Mouse (Mus musculus): ENCODE results near the gene Pced1b.
"Not testable (repeated sequence)": the region's sequence is repeated elsewhere in the genome, so short reads cannot be mapped to it uniquely, and the experiment has no call there.

The Pced1b gene

DNA sequence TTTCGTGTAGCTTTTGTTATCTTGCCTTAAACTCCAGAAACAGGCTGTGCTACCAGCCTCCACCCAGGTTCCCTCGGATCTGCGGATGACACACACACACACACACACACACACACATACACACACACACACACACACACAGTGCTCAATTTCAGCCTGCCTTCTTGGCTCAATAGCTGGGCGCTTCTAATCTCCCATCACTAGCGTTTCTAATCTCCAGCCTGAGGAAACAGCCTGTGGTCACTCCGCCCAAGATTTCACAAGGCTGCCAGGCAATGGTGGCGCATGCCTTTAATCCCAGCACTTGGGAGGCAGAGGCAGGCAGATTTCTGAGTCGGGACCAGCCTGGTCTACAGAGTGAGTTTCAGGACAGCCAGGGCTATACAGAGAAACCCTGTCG lies 98.2 kb downstream of the Pced1b start:
- DNase-seq, result no peak

DNA sequence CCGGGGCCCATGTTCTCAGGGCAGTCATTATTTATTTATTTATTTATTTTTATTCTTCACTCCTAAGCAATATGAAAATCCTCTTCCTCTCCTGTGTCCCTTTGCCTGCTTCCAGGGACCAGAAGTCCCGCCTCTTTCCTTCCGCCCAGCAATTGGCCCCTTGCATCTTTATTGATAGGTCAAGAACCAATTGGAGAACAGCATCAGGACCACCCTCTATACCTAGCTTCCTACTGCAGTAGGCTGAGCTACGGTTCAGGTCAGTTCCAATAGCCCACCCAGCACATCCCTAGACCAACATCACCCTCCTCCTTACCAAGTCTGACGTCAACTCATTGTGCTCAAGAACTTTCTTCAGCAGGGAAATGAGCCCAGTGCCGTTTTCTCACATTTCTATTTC lies 99.0 kb downstream of the Pced1b start:
- no peak for DNase-seq

DNA sequence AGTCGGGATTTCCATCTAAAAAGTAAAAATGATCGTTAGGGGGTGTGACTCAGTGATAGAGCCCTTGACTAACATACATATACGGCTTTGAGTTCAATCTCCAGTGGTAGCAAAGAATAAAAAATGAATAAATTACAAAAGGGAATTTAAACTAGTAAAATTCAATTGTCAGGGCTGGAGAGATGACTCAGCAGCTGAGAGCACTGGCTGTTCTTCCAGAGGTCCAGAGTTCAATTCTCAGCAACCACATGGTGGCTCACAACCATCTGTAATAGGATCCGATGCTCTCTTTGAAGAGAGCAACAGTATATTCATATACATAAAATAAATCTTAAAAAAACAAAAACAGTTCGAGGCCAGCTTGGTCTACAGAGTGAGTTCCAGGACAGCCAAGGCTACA lies 99.5 kb downstream of the Pced1b start:
- no peak for DNase-seq

DNA sequence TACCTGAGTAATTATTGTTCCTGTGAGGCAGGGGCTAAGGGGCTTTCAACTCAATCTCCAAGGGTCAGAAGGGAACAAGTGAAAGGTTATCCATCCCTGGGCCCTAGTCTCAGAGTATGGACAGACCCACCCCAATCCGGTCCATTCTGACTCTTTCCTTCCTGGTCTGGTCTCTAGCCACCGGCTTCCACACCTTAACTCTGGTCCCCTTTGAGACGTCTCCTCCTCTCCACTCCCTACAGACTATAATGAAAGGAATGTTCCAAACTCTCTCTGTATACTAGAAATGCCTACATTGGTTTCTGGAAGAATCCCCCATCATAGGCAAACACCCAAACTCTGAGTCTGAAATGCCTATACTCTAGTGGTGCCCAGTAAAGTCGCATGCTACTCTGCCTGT lies 100.0 kb downstream of the Pced1b start:
- no peak for DNase-seq

DNA sequence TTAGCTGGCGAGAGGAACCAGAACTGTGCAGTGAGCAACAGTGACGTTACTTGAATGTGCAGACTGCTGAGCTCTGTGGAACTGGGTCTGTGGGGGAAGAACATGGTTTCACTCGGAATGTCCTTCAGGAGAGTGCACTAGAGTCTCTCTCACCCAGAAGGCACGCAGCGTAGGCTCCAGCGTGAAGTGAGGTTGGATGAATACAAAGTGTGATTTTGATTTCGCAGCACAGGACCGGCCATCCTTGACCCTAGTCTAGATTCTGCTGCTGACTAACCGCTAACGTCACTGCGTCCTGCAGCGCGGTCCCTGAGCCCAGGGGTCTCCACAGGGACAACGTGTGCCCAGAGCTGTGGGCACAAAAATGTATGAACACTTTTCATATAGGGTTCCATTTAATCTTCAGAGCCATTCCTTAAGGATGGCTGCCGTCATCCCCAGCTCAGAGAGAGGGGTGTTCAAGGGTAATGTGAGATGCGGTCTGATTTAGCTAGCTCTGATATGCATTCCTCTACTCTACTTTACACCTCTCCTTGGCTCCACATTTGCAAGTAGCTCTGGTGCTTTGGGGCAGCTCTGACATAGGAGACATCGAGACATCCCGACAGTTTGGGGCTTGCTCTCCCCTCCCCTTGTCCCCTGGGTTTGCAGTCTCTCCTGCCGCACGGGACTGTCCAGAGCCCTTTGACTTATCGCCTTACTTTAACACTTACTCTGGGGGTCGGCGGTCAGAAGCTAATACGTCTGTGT lies 101.8 kb downstream of the Pced1b start:
- DNase-seq, result no peak

DNA sequence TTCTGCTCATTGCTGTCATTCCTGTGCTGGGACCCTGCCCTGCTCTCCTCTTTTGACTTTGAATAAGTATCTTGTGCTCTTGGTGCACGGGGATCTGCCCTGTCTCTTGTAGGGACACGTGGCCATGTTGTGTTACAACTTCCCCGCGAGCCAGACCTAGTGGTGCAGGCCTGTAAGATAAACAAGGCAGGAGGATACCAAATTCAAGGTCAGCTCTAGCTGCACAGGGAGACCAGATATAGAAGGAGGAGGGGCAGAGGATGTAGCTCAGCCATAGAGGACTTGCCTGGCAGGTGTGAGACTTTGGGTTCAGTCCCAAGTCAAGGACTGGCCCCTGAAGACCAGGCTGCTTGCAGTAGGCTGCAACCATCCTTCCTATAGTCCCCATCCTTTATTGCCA lies 103.6 kb downstream of the Pced1b start:
- no peak for DNase-seq

DNA sequence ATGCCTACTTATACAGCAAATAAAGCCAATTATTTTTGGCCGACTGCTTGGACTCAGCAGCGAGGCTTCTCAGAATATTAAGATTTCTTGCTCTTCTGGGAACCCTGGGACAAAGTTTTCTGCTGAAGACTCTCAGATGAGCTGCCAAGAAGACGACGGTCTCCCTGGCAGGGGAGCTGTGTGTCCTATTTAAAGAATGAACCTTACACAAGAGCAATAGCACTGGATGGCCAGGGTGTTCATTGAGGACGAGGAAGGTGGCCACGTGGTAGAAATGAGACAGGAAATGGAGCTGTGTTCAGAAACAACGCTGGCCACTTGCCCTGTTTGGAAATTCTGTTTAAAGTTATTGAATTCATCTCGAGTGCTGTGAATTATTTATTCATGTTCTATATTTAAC lies 104.1 kb downstream of the Pced1b start:
- DNase-seq, result no peak

DNA sequence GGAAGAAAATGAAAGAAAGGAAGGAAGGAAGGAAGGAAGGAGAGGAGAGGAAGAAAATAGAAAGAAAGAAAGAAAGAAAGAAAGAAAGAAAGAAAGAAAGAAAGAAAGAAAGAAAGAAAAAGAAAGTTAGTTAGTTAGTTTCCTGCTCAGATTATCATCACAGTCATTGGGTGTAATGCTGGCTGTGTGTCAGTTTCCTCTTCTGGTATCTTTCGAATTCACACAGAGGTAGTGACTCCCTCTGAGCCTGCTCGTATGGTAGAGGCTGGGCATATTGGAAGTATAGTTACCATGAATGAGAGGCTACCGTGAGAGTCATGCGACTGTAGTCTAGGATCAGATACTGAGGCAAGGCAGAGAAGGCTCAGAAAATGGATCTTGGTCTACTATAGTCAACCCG lies 104.8 kb downstream of the Pced1b start:
- no peak for DNase-seq

DNA sequence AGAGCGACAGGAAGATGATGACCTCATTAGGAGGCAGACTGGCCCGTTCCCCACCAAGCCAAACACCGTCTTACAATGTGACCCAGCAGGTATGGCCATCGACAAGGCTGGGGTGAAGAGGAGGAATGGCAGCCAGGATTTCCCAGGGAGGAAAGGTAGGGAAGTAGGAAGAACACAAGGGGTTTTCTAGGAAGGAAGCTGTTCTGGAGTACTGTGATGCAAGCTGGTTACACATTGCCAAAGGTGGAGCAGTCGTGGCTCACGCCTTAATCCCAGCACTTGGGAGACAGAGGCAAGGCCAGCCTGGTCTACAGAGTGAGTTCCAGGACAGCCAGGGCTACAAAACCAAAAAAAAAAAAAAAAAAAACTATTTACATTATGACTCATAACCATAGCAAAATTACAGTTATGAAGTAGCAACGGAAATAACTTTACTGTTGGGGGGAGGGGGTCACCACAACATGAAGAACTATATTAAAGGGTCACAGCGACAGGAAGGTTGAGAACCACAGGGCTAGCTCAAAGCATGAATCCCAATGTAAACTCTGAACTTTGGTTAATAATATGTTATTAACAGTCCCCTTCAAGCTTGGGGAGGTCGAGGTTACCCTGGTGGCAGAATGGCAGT lies 108.9 kb downstream of the Pced1b start:
- no peak for DNase-seq

DNA sequence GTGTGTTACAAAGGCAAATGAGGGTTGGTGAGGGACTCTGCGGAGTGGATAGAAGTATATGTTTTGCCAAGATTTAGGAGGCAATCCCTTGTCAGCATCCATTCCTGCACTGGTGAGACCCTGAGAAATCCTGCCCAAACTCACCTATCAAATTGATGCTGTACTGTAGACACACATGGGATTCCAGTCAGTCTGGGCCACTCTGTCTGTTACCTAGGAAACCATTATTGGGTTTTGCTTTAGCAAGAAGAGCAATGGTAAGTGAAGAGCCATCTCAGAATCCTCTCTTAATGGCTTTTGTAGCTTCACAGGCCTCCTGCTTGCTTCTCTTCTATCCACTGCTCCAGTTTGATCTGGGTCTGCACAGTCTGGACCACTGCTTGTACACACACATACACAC lies 110.1 kb downstream of the Pced1b start:
- DNase-seq, result no peak

DNA sequence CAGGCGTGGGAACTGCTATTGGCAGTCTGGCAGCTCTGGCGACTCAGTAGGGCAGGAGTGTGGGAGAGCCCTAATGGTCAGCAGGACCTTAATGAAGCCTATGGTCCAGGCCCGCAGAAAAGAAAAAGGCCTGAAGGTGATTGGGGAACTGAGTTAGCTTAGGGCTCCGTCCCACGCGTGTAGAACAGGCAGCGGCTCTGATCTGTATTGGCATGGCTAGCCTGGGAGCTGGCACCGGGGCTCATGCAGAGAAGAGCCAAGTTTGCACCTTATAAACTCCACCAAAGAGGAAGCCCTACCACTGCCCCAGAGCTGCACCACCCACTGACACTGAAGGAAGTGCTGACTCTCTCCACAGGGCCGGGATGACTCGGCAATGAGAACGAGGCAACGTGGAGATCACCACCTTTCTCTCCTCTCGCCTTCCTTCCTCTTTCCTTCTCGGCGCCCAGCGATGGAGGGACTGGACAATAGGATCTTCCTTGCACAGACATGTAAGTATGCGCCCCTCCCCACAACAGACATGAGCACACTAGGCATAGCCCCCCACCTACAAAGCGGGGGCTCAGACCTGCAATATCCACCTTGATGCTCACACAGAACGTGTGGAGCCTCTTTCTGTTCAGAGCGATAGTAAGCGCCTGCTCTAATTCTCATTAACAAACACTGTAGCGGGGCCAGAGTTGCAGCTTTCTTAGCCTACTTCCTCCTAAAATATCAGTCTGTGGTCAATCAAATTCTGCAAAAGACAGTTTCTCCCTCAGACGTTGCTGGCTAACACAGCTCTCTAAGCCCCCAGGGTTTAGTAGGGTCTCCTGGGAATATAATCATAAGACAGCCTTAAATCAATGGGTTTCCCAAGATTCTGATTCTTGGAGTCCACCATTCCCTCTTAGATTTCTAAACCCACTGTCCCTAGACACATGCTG lies 114.2 kb downstream of the Pced1b start:
- DNase-seq, result no peak

DNA sequence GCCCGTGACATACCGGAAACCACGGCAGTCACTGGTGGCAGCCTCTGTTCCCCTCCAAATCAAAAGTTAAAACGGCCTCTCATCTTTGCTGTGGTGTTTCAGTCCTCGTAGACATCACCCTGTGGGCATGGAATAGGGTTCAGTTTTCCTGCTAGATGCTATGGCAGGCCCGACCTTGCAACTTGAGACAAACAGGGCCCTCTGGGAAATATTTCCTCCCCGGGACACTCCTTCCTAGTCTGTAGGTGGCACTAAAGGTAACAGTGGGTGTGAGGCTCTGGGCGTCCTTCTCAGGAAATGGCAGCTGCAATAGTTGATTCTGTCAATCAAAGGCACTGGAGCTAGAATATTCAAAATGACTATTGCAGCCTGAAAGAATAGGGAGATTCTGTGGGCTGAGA lies 114.9 kb downstream of the Pced1b start:
- DNase-seq, result no peak

DNA sequence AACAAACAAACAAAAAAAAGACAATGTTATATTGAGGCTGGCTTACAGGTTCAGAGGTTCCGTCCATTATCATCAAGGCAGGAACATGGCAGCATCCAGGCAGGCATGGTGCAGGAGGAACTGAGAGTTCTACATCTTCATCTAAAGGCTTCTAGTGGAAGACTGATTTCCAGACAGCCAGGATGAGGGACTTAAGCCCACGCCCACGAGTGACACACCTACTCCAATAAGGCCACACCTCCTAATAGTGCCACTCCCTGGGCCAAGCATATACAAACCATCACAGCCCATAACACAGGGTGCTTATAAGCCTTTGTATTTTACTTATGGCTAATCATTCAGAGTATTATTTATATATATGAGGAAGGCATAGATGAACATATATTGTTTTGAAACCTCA lies 117.4 kb downstream of the Pced1b start:
- DNase-seq, result not testable (repeated sequence)

DNA sequence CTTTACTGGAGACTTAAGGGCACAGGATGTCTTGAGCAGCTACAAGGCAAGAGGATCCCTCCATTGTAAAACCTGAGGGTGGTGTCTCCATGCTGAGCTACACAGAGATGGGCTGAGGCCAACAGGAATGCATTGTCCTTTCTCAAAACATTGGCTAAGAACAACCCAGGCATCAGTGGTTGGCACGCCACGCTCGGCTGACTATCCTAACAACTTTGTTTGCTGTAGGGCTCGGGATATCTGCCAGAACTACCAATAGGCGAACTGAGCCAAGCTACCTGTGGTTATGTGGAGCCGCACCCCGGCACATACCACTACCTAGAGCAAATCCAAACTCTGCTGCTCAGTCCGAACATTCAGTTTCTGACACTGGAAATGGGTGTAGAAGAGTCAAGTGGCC lies 118.1 kb downstream of the Pced1b start:
- DNase-seq, result no peak

DNA sequence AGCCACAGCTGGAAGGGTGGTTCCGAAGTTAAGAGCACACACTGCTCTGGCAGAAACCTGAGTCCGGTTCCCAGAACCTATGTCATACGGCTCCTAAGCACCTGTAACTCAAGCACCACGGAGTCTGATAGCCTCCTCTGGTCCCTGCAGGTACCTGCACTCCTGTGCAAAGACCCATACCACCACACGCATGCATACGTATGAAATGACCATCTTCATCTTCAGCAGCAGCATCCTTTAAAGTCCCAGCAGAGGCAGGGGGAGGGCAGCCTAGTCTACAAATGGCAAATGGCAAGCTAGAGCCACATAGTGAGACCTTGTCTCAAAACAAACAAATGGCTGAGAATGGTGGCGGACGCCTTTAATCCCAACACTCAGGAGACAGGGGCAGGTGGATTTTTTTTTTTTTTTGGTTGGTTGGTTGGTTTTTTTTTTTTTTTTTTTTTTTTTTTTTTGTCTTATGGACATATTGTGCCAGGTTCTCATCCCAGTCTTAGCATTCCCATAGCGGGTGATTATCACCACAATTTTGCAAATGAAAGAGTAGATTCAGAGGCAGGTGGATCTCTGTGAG lies 121.2 kb downstream of the Pced1b start:
- no peak for DNase-seq

DNA sequence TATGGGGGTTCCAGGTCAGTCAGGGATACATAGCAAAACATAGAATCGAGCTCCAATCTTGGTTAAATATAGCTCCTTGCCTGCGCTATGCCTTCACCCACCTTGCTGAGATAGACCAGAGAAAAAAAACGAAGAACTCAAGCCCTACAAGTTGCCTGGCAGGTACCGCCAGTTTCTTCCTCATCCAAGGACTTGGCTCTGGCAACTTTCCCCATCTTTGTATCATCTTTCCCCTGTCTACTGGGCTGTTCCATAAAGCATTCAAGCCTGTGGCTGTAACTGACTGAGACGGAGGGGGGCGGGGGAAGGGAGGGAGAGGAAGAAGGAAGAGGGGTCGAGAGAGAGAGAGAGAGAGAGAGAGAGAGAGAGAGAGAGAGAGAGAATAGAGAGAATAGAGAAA lies 121.7 kb downstream of the Pced1b start:
- DNase-seq, result no peak

DNA sequence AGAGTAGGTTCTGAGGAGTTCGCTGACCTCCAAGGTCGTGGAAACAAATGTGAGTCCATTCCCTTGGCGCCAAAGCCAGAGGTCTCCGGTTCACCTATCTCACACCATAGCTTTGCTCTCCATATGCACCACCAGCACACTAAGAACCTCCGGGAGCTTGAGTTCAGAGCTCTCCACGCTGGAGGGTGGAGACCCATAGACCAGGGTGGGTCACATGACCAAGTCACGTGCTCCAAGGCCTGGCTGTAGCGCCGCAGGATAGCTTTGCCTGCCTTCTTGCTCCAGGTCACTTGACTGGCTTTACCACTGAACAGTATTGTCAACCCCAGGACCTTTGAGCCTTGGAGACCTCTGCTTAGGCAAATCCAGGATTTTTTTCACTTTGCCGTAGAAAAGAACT lies 122.2 kb downstream of the Pced1b start:
- no peak for DNase-seq

DNA sequence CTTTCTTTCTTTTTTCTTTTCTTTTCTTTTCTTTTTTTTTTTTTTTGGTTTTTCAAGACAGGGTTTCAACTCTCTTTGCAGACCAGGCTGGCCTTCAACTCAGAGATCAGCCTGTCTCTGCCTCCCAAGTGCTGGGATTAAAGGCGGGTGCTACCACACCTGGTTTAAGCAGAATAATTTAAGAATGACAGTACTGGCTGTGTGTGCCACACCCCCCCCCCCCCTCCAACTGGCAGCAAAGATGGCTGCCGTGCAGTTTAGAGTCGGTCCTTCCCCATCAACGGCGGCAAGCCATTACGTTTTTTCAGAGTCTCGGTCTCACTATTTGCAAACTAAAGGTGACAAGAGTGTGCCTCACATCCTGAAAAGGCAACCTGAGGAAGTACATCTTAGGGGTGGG lies 124.0 kb downstream of the Pced1b start:
- DNase-seq, result no peak

DNA sequence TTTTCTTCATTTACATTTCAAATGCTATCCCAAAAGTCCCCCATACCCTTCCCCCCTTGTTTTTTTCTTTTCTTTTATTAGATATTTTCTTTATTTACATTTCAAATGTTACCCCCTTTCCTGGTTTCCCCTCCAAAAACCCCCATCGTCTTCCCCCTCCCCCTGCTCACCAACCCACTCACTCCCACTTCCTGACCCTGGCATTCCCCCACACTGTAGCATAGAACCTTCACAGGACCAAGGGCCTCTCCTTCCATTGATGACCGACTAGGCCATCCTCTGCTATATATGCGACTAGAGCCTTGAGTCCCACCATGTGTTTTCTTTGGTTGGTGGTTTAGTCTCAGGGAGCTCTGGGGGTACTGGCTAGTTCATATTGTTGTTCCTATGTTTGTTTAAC lies 125.1 kb downstream of the Pced1b start:
- DNase-seq, result not testable (repeated sequence)

DNA sequence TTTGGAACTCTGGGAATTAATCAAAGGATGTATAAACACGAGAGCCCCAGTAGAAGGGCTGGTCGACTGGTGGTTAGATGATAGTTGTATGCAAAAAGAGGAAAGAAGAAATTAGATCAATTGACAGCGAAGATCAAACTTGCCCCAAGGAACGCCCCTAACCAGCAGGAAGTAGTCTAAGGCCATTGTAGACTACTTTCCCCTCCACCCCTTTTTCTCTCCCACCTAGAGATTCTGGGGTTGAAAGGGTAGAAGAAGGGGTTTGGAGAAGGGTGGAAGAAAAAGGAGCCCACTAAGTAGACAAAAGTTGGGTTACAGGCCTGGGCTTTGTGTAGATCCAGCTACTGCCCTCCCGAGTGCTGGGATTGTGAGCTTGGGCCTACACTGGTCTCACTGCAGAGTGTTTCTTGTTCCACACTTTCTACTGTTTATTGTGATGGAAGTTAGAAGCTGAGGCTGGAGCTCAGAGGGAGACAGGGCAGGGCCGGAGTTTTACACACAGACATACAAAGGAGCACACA lies 125.8 kb downstream of the Pced1b start:
- DNase-seq, result no peak

DNA sequence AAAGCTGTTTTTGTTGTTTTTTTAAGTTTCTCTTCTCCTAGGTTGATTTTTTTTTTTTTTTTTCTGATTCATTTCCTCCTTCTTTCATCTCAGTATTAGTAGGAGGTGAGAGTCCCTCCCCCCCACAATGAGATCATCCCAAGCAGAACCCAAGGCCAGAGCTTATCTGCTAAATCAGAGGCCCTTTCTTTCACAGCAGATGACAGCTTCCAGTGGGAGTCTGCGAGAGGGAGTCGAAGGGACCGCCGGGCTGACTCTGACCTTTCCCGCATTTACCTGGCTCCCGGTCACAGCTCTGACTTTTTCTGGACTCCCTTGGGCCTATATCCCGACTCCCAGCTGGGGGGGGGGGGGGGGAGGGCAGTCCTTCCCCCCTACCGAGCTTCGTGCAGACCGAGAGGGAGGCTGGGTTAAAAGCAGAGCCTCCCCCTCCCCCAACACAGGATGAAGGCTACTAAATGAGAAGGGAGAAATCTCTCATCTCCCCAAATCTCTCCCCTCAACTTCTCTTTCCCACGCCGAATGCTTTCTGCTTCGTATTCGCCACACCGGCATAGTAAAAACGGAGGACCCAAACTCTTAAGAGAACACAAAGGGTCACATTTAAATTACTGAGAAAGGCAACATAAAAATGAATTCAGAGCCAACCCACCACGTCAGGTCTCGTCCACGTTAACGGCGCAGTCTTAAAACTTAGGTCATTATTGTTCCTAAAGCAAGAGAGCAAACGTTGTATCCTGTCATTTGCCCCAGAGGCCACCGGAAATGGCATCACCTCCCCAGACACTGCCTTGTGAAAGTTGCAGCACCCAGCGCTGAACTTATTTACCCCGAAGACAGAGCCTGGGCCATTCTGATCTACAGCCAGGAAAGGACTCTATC lies 126.5 kb downstream of the Pced1b start:
- DNase-seq, result no peak

Data from right cerebral cortex, postnatal 4 days (tissue).